Mouse (Mus musculus): ENCODE data around the gene Jkamp.
"Not testable (repeated sequence)": the region's sequence is repeated elsewhere in the genome, so short reads cannot be mapped to it uniquely, and the experiment has no call there.

Gene Jkamp

GRCm38 (mm10) chr12:72085329-72086165, at the start of gene Jkamp, which contains the start of gene L3hypdh:
TSS of gene Jkamp (plus strand) at chr12:72085589.
TSS of gene L3hypdh (minus strand) at chr12:72085439.
- peak; percentile 99 for DNase-seq (ENCODE audit: low spot score in 2 of 2)

GRCm38 (mm10) chr12:72036097-72036661, 49.2 kb upstream of the Jkamp start:
- no peak for DNase-seq (ENCODE audit: low spot score in 2 of 2)

- no peak for DNase-seq (ENCODE audit: low spot score in 2 of 2)
These were observed 48.3 kb upstream of the Jkamp start for GRCm38 (mm10) chr12:72037049-72037448.

DNA sequence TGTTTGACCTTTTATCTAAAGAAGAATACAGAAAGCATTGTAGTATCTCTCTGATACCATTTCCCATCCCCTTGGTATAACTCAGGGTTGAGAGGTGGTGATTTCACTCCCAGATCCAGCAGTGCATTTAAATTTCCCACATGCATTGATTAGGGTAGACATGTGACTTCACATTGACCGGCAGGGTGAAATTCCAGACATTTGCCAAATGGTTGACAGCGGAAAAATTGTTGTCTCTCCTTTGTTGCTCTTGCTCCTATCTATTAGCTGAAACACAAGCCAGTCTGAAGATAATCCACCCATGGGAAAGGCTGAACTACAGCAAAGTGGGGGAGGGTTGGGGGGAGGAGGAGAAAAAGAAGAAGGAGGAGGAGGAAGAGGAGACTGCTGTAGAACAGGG, 46.5 kb upstream of the Jkamp start:
- no peak for DNase-seq (ENCODE audit: low spot score in 2 of 2)

- DNase-seq (ENCODE audit: low spot score in 2 of 2): no peak
These were observed 45.9 kb upstream of the Jkamp start for GRCm38 (mm10) chr12:72039501-72039900.

DNA sequence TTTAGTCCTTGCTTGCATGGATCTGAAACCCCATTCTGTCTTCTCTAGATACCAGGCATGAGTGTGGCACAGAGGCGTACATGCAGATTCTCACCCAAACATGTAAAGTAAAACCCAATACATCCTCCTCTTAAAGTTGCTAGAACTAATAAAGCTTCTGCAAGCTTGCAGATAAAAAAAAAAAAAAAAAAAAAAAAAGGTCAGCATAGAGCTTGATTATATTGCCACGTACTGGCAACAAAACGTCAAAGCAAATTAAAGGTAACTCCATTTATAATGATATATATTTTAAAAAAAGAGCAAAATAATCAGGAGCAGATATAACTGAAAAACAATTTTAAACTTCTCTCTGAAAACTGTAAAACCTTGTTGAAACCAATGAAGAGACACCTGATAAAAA, 44.2 kb upstream of the Jkamp start:
- no peak for DNase-seq (ENCODE audit: low spot score in 2 of 2)

DNA sequence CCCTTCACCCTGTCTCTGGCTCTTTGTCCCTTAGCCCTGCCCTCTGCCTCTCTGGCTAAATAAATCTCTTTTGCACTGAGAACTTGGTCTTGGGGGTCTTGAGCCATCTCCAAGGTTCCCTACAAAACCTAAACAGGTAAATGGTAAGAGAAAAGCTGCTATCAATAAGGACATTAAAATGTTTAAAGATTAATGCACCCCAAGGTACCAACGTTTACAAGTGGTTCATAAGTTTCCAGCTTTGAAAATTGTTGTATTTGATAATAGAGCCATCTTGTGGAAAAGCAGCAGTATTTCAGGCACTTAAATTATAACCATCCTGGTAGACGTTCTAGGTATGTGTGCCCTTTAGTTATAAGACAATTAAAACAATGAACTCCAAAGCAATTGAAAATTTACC, 37.9 kb upstream of the Jkamp start:
- DNase-seq (ENCODE audit: low spot score in 2 of 2): no peak

- DNase-seq (ENCODE audit: low spot score in 2 of 2): not testable (repeated sequence)
These were observed 35.2 kb upstream of the Jkamp start for GRCm38 (mm10) chr12:72050156-72050555.

DNA sequence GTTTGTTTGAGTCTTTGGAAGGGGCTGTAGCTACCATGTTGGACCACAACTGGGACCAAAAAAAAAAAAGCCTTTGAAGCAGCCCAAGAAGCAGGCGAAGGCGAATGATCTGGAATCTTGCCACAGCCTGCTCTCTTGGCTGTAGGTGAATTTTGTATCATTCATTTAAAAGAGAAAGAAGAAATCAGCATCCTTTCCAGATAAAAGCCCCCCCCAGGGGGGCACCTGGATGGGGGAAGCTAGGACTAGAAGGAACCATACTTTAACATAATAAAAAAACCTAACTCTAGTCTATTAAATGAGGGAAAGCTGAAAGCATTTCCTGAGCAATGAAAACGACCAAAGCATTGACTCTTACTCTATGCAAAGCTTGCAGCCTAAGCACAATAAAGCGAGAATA, 34.6 kb upstream of the Jkamp start:
- no peak for DNase-seq (ENCODE audit: low spot score in 2 of 2)

- no peak for DNase-seq (ENCODE audit: low spot score in 2 of 2)
These were observed 32.8 kb upstream of the Jkamp start for GRCm38 (mm10) chr12:72052571-72052970.

- DNase-seq (ENCODE audit: low spot score in 2 of 2): no peak
These were observed 32.1 kb upstream of the Jkamp start for GRCm38 (mm10) chr12:72053303-72053702.

GRCm38 (mm10) chr12:72053851-72054250, 31.5 kb upstream of the Jkamp start:
- no peak for DNase-seq (ENCODE audit: low spot score in 2 of 2)

DNA sequence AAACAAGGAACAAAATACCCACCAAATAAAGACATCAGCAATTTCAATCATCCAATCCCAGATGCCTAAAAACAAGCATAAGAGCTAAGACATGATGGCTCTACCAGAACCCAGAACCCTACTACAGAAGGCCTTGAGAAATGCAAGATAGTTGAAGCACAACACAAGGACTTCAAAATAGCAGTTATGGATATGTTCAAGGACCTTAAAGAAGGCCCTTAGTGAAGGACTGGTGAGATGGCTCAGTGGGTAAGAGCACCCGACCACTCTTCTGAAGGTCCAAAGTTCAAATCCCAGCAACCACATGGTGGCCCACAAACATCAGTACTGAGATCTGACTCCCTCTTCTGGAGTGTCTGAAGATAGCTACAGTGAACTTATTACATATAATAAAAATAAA, 27.6 kb upstream of the Jkamp start:
- no peak for DNase-seq (ENCODE audit: low spot score in 2 of 2)

DNA sequence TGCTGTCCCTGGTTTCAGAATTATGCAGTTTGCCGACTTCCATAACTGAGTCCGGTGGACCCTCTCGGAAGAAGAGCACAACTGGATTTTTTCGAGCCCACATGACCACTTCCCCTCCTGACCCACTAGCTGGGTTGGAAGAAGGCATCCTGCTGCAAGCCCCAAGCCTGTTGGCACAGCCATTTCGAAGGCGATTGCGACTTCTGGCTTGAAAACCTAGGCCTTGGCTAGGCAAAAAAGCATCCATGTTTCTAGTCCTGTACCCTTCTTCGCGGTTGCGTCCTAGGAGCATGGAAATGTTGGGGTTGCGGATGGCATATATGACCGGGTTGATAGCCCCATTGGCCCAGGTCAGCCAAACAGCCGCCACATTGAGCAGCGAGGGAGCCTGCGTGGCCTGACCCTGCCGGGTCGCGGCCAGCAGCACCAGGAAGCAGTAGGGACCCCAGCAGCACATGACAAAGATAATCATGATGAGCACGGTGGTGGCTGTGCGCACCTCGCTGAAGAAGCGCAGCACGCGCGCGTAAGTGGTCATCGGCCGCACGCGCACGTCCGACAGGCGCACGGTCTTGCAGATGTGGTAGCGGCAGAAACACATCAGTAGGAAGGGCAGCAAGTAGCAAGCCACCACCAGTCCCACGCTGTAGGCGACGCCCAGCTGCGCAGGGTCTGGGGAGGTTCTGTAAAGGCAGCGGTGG, 15.6 kb upstream of the Jkamp start:
- DNase-seq (ENCODE audit: low spot score in 2 of 2): no peak

DNA sequence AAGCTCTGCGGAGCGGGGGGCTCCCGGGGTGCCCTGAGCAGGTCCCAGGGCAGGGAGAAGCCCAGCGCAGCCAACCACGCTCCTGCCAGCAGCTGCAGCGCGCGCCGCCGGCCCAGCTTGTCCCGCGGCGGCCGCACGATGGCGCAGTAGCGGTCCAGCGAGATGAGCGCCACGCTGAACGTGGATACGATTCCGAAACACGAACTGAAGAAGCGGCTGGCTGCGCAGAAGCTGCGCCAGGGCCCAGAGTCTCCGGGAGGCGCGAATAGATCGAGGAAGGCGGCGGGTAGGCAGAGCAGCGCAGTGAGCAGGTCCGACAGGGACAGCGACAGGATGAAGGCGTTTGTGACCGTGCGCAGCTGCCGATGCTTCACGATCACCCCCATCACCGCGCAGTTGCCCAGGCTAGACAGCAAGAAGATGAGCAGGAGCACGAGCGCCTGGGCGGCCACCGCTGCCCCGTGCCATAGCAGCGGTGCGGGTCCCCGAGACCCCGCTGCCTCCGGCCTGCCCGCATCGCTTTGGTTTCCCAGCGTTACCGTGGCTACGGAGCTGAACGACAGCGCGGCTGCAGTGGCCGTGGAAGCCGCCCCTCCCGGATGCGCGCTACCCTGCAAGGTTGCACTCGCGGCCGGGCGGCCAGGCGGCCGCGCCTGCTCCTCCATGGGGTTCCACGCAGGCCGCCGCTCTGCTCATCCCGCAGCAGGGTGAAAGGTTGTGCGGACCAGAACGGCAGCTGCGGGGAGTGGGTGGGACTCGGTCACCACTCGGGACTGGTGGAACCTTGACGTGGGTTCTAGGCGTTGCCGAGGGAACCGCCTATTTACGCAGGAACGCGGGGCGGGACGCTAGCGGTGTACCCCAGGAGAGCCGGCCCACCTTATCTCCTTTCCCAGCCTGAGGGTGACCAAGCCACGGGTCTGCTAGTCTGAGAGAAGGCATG, 14.8 kb upstream of the Jkamp start, which contains the start of gene Gpr135:
Gene Gpr135 (minus strand): TSS at position 799 of the 943 bp plus-strand sequence.
- peak; percentile 27 to 54 for DNase-seq (ENCODE audit: low spot score in 2 of 2)

GRCm38 (mm10) chr12:72078248-72078647, 7.1 kb upstream of the Jkamp start:
- DNase-seq (ENCODE audit: low spot score in 2 of 2): no peak

GRCm38 (mm10) chr12:72081961-72082360, 3.4 kb upstream of the Jkamp start:
- DNase-seq (ENCODE audit: low spot score in 2 of 2): no peak

DNA sequence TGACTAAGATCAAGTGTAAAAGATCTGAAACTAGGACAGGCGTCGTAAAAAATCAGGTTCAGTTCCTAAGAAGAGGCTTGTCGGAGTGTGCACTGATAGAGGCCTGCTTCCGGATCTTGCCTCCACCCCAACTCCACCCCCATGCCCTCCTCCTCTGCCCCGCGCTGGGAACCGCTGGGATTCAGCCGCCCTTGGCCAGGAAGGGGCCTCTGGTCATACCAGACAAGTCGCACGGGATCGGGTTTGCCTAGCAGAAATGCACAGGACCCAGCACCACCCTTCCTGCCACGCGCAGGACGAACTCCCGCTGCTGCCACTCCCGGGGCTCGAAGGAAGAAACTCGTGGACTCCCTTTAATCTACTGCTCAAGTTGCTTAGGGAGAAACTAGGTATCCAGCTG, 3.0 kb upstream of the Jkamp start:
- no peak for DNase-seq (ENCODE audit: low spot score in 2 of 2)

DNA sequence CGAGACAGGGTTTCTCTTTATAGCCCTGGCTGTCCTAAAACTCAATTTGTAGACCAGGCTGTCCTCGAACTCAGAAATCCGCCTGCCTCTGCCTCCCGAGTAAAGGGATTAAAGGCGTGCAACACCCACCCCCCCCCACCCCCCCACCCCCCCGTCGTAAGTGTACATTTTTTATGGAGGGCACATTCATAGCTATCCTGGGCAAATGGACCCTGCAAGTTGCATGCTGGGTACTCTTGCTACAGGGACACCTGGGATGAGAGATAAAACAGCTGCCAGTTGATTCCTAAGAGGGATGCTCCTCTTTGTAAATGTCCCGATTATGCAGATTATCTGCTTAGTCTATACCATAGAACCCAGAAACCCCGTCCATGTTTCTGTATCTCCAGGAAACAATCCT, 2.1 kb upstream of the Jkamp start:
- no peak for DNase-seq (ENCODE audit: low spot score in 2 of 2)

DNA sequence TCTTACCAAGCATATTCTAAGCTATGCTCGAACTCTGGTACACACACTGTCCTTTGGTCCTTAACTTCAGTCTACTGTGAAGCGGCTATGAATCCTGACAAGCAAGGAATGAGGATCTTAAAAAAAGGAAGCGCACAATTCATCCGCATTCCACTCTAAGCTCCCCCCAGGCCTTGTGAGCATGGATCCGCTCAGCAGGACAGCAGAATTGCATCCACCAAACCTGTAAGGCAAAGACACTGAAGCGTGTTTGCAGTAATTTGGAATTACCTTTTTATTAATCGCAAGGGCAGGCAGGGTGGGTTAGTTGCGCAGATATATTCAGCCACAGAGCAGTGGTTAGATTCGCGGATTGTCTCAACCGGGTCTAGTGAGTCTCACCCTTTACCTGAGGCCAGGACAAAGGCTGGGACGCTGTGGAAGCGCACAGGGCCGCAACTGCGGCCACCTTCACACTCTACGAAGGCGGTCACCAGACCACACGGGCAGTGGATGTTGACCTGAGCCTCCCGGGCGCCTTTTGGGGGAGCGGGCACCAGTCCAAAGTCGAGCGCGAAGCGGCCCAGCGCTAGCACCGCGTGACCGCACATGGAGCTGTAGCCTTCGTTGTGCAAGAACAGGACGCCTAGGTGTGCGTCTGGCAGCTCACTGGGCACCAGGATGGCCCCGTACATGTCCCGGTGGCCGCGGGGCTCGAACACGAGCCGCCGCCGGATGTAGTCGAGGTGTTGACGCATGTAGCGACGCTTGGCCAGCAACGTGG, 947 bp upstream of the Jkamp start:
- no peak for DNase-seq (ENCODE audit: low spot score in 2 of 2)

DNA sequence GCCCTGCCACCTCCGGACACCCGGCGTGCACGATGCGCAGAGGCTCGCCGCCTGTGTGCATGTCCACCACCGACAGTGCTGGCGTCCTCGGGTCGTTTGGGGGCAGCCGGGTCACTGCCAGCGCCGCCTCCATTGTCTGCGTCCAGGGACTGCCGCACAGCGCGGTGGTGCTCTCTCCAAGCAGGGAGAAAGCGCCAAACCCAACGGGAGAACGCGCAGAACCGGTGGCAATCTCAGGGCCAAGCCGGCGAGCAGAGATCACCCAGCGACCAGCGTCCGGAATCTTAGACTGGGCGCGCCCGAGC, 413 bp upstream of the Jkamp start:
- no peak for DNase-seq (ENCODE audit: low spot score in 2 of 2)

All from thymus, postnatal 10 days (tissue).